Comparison of ENCODE assay signal across 22 mouse cellular contexts in the genomic region with DNA sequence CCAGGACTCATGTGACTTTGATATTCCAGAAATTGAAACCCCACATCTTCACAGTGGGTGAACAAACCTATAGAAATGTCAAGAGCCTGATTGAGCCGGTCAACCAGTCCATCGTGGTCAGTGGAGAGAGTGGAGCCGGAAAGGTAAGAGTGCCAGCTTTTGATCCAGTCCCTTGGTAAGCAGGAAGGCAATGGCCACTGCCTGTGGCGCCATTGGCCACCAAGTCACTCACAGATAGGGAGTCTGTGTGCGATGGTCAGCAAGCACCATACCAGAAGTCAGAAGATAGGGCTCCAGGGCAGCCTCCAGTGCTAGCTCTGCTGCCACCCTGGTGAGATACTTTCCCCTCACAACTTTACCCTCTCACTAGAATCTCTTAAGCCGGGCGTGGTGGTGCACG. TPM values are rescaled to one million over a fixed set of nuclear protein-coding genes. Genes with fewer than 3 reads are reported as not detected.
DNase-seq lines count a peak whose midpoint lies in the region; ATAC-seq lines count a peak whose summit lies in the region.
"Had no signal": no experiment of that assay in that cellular context is flagged by ENCODE, and none has a peak within 500 bp of the region (broad histone marks: within the 10 kb centered on the region; RNA-seq: fewer than 3 reads in every experiment).

No protein-coding gene starts in this region.

- H3K9me3 ChIP-seq in heart, embryonic 10.5 days, result no peaks in the 10 kb centered on the region
- H3K9me3 ChIP-seq in heart, embryonic 12.5 days (replicated peaks), result no peaks in the 10 kb centered on the region
- H3K9me3 ChIP-seq in liver, embryonic 12.5 days (replicated peaks), result no peaks in the 10 kb centered on the region
- H3K9me3 ChIP-seq: G1E had no signal

- no peak overlapping the region for H3K4me2 ChIP-seq in heart, embryonic 12.5 days
- H3K4me2 ChIP-seq in liver, embryonic 12.5 days, result no peak overlapping the region

- 97% methylated on average over 8 of the region's 8 CpGs for WGBS in heart, embryonic 10.5 days
- 92% methylated on average over 8 of the region's 8 CpGs for WGBS in heart, embryonic 12.5 days
- 90% methylated on average over 8 of the region's 8 CpGs for WGBS in liver, embryonic 12.5 days (ENCODE audit: insufficient replicate concordance)

- DNase-seq in heart, adult 11 months, result peak; percentile 81
- DNase-seq in heart, adult 9 months (ENCODE audit: low spot score in 2 of 2), result no peak
- DNase-seq in heart, embryonic 10.5 days (ENCODE audit: low spot score), result peak; percentile 61
- DNase-seq in liver, result peak; percentile 0
- peak; percentile 27 for DNase-seq in testis, postnatal 10 days (ENCODE audit: low spot score)
- DNase-seq in testis, postnatal 14 days (ENCODE audit: low spot score), result no peak
- DNase-seq: adrenal gland, adult 2 months; adrenal gland, adult 8-10 months; adrenal gland, postnatal 10 days; adrenal gland, postnatal 14 days; adrenal gland, postnatal 25 days; adrenal gland, postnatal 36 days; B cell, adult 2 months; cerebellum, adult 11 months; cerebellum, adult 11-12 months had no signal

- no peaks in the 10 kb centered on the region for H3K4me1 ChIP-seq in heart, embryonic 10.5 days
- H3K4me1 ChIP-seq in heart, embryonic 12.5 days (replicated peaks), result no peaks in the 10 kb centered on the region
- no peaks in the 10 kb centered on the region for H3K4me1 ChIP-seq in liver, embryonic 12.5 days

- no peak overlapping the region for H3K4me3 ChIP-seq in heart, embryonic 10.5 days
- no peak overlapping the region for H3K4me3 ChIP-seq in heart, embryonic 12.5 days
- H3K4me3 ChIP-seq in liver, embryonic 12.5 days, result no peak overlapping the region

- no peak overlapping the region for H3K27ac ChIP-seq in heart, embryonic 10.5 days
- no peak overlapping the region for H3K27ac ChIP-seq in heart, embryonic 12.5 days (ENCODE audit: poor library complexity, severe bottlenecking)
- H3K27ac ChIP-seq in liver, embryonic 12.5 days, result no peak overlapping the region

- peaks cover 94% of the 10 kb centered on the region for H3K36me3 ChIP-seq in heart, embryonic 10.5 days
- H3K36me3 ChIP-seq in heart, embryonic 12.5 days, result peaks cover 89% of the 10 kb centered on the region
- peaks cover 89% of the 10 kb centered on the region for H3K36me3 ChIP-seq in liver, embryonic 12.5 days

- no peak for ATAC-seq in heart, embryonic 12.5 days (ENCODE audit: insufficient number of reproducible peaks, low FRiP score)
- ATAC-seq in liver, embryonic 12.5 days, result no peak
- ATAC-seq: activated CD4-positive, CD25-positive, alpha-beta regulatory T cell, adult 4 months; CD4-positive, CD25-positive, alpha-beta regulatory T cell, adult 4 months; Patski had no signal

- no peak overlapping the region for H3K9ac ChIP-seq in heart, embryonic 12.5 days
- no peak overlapping the region for H3K9ac ChIP-seq in liver, embryonic 12.5 days

- no peaks in the 10 kb centered on the region for H3K27me3 ChIP-seq in heart, embryonic 10.5 days (ENCODE audit: insufficient read depth, poor library complexity, severe bottlenecking)
- no peaks in the 10 kb centered on the region for H3K27me3 ChIP-seq in heart, embryonic 12.5 days (replicated peaks)
- no peaks in the 10 kb centered on the region for H3K27me3 ChIP-seq in liver, embryonic 12.5 days (replicated peaks)
- H3K27me3 ChIP-seq: CH12.LX, Patski had no signal

RNA-seq across cellular contexts. Expression of gene Pigw, which starts 7.9 kb away (rescaled TPM):
- polyA plus RNA-seq in heart, embryonic 10.5 days (2016; fragmentation: Nextera tagmentation; extraction: Ambion mirVana), result 2.7 and 2.8 TPM in 2 replicates
- 2.9 and 3.4 TPM in 2 replicates for polyA plus RNA-seq in heart, embryonic 12.5 days (2016; fragmentation: Nextera tagmentation; extraction: Ambion mirVana)
- 2.6 and 3.2 TPM in 2 replicates for polyA plus RNA-seq in liver, embryonic 12.5 days (2016; fragmentation: Nextera tagmentation; extraction: Ambion mirVana)

RNA-seq across cellular contexts. Expression of gene Myo19, which starts 8.1 kb away (rescaled TPM):
- 10.1 and 10.6 TPM in 2 replicates for polyA plus RNA-seq in heart, embryonic 10.5 days (2016; fragmentation: Nextera tagmentation; extraction: Ambion mirVana)
- 7.9 and 8.3 TPM in 2 replicates for polyA plus RNA-seq in heart, embryonic 12.5 days (2016; fragmentation: Nextera tagmentation; extraction: Ambion mirVana)
- polyA plus RNA-seq in liver, embryonic 12.5 days (2016; fragmentation: Nextera tagmentation; extraction: Ambion mirVana), result 7.6 TPM in 2 replicates

RNA-seq across cellular contexts. Expression of gene Ggnbp2, which starts 17.4 kb away (rescaled TPM):
- 50.5 and 61.9 TPM in 2 replicates for polyA plus RNA-seq in heart, embryonic 10.5 days (2016; fragmentation: Nextera tagmentation; extraction: Ambion mirVana)
- 55.5 and 57.4 TPM in 2 replicates for polyA plus RNA-seq in heart, embryonic 12.5 days (2016; fragmentation: Nextera tagmentation; extraction: Ambion mirVana)
- 75.5 and 76.8 TPM in 2 replicates for polyA plus RNA-seq in liver, embryonic 12.5 days (2016; fragmentation: Nextera tagmentation; extraction: Ambion mirVana)

RNA-seq across cellular contexts. Expression of gene Znhit3, which starts 28.1 kb away (rescaled TPM):
- 55.1 and 78.2 TPM in 2 replicates for polyA plus RNA-seq in heart, embryonic 10.5 days (2016; fragmentation: Nextera tagmentation; extraction: Ambion mirVana)
- 33.8 and 37.1 TPM in 2 replicates for polyA plus RNA-seq in heart, embryonic 12.5 days (2016; fragmentation: Nextera tagmentation; extraction: Ambion mirVana)
- polyA plus RNA-seq in liver, embryonic 12.5 days (2016; fragmentation: Nextera tagmentation; extraction: Ambion mirVana), result 60.0 and 62.4 TPM in 2 replicates

RNA-seq across cellular contexts. Expression of gene Dhrs11, which starts 59.2 kb away (rescaled TPM):
- polyA plus RNA-seq in heart, embryonic 10.5 days (2016; fragmentation: Nextera tagmentation; extraction: Ambion mirVana), result 29.3 and 34.3 TPM in 2 replicates
- 25.2 and 26.8 TPM in 2 replicates for polyA plus RNA-seq in heart, embryonic 12.5 days (2016; fragmentation: Nextera tagmentation; extraction: Ambion mirVana)
- polyA plus RNA-seq in liver, embryonic 12.5 days (2016; fragmentation: Nextera tagmentation; extraction: Ambion mirVana), result 213 and 219 TPM in 2 replicates

Comparison
In these comparisons a context has a peak if more than half of its experiments do, and no peak if none do; other contexts are left out.
1. DNase-seq: peak in heart, adult 11 months (single experiment), heart, embryonic 10.5 days (single experiment), liver (single experiment) and testis, postnatal 10 days (single experiment); none in heart, adult 9 months (0 of 2) and testis, postnatal 14 days (single experiment).